Mouse (Mus musculus) midbrain, embryonic 10.5 days (tissue): Measurements from ENCODE around the gene Eps15. TPM values are rescaled to one million over a fixed set of nuclear protein-coding genes. Genes with fewer than 3 reads are reported as not detected.
"Not testable (repeated sequence)": the region's sequence is repeated elsewhere in the genome, so short reads cannot be mapped to it uniquely, and the experiment has no call there.

Source experiments
- DNase-seq: peaks from one replicate; pipeline ENCODE4 v3.0.0-alpha.2; 2017; ENCODE audit warnings: low spot score
- H3K27ac ChIP-seq: fragments of 300-500 bp; sonication (generic); replicated peaks from 2 replicates; pipeline ENCODE4 v1.5.1; 2016; ENCODE audit warnings: mild to moderate bottlenecking
- H3K27me3 ChIP-seq: fragments of 300-500 bp; sonication (generic); 2 replicates; pipeline ENCODE4 v1.6.1; 2016; ENCODE audit warnings: low read depth, mild to moderate bottlenecking; ENCODE audit not compliant: poor library complexity, severe bottlenecking
- H3K36me3 ChIP-seq: fragments of 300-500 bp; sonication (generic); 2 replicates; pipeline ENCODE4 v1.6.1; 2016; ENCODE audit warnings: mild to moderate bottlenecking, moderate library complexity
- H3K4me1 ChIP-seq: fragments of 300-500 bp; sonication (generic); 2 replicates; pipeline ENCODE4 v1.6.1; 2016
- H3K4me3 ChIP-seq: fragments of 300-500 bp; sonication (generic); 2 replicates; pipeline ENCODE4 v1.5.1; 2016; ENCODE audit warnings: mild to moderate bottlenecking, moderate library complexity
- H3K9me3 ChIP-seq: fragments of 300-500 bp; sonication (generic); replicated peaks from 2 replicates; pipeline ENCODE4 v1.6.1; 2016; ENCODE audit warnings: mild to moderate bottlenecking
- WGBS: fragments of 180-500 bp; shearing (Covaris S2); methylation state at CpG from one replicate; pipeline ENCODE4 v1.1.7; 2016; 5-methylcytosine and 5-hydroxymethylcytosine counted together
- polyA plus RNA-seq: library from polyadenylated mRNA; unstranded; fragments of >200 nt; fragmentation: Nextera tagmentation; extraction: Ambion mirVana; gene quantifications from 2 replicates; pipeline ENCODE4 v1.2.1, GENCODE M21; 2016

Gene Eps15
- polyA plus RNA-seq, 1 experiment from 2014 or later = 34.1 TPM

DNA sequence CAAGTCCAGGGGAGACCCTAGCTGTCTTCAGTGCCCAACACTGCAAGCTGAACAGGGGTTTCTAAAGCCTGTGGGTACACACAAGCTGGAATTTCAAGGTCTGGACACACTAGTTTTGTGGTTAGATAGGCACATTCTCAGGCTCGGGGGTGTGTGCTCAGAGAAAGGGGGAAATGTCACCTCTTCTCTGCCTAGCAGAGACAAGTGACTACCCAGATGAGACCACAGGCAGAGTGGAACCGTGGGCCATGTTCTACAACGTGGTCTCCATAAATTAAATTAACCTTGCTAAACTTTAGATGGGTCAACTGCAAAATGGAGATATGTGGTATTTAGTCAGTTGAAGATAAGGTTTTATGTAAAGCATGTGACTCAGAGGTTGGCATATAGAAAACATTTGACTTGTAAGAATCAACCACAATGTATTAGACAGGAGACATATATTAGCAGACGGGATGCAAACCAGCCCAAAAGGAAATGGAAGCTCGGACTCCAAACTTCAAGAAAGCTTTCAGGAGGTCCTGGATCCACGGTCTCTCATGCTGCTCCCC lies 113.2 kb downstream of the Eps15 start:
- H3K36me3 ChIP-seq = no peaks in the 10 kb centered on the region
- H3K4me1 ChIP-seq = peaks cover 9% of the 10 kb centered on the region
- DNase-seq = no peak
- H3K9me3 ChIP-seq = no peaks in the 10 kb centered on the region
- H3K27me3 ChIP-seq = peaks cover 15% of the 10 kb centered on the region
- no peak overlapping the region for H3K27ac ChIP-seq
- no peak overlapping the region for H3K4me3 ChIP-seq
- WGBS = 86% methylated on average over 6 of the region's 6 CpGs

DNA sequence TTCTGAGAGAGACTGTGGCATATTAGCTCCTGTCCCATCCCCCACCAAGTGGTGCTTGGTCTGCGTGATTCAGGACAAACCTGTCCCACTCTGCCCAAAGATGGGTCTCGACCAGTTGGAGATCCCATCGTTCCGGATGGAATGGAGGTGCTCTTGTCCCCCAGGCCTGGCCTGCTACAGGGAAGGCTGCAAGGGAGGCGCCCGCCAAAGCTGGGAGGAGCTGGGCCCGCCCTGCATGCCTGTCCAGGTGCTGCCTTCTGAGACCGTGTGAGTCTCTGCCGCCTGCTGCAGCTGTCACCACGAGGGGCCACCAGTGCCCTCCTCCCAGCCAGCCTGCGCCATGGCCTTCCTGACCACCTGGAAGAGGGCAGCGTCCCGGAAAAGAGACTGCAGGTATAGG lies 113.8 kb downstream of the Eps15 start:
- H3K27ac ChIP-seq = peak overlapping the region; percentile 14; the same call in 1 of the 2 replicates
- no peak for DNase-seq

GRCm38 (mm10) chr4:109394314-109395074 lies 114.4 kb downstream of the Eps15 start:
- 36% methylated on average over 13 of the region's 13 CpGs for WGBS
- H3K27me3 ChIP-seq = peaks cover 15% of the 10 kb centered on the region

More for the DNA sequence above, 113.8 kb downstream of the Eps15 start:
- Histone ChIP-seq H3K36me3 (no peaks in the 10 kb centered on the region), H3K27me3 (peaks cover 15% of the 10 kb centered on the region), H3K4me3 (0 out of 2 replicates have a peak overlapping the region, but pooled peaks have one; percentile 14), H3K9me3 (no peaks in the 10 kb centered on the region), H3K4me1 (peaks cover 9% of the 10 kb centered on the region)
- 13% methylated on average over 13 of the region's 13 CpGs for WGBS

GRCm38 (mm10) chr4:109400366-109400980 lies 120.4 kb downstream of the Eps15 start:
- H3K9me3 ChIP-seq = no peaks in the 10 kb centered on the region
- H3K4me1 ChIP-seq = peaks cover 6% of the 10 kb centered on the region
- DNase-seq = no peak
- no peak overlapping the region for H3K4me3 ChIP-seq
- WGBS = 87% methylated on average over 10 of the region's 10 CpGs
- no peak overlapping the region for H3K27ac ChIP-seq
- no peaks in the 10 kb centered on the region for H3K36me3 ChIP-seq
- peaks cover 5% of the 10 kb centered on the region for H3K27me3 ChIP-seq

More at GRCm38 (mm10) chr4:109394314-109395074, 114.4 kb downstream of the Eps15 start:
- peak overlapping the region; percentile 14; the same call in 1 of the 2 replicates for H3K27ac ChIP-seq
- peaks cover 9% of the 10 kb centered on the region for H3K4me1 ChIP-seq
- H3K9me3 ChIP-seq = no peaks in the 10 kb centered on the region
- DNase-seq = no peak
- no peaks in the 10 kb centered on the region for H3K36me3 ChIP-seq
- H3K4me3 ChIP-seq = 0 out of 2 replicates have a peak overlapping the region, but pooled peaks have one; percentile 14

DNA sequence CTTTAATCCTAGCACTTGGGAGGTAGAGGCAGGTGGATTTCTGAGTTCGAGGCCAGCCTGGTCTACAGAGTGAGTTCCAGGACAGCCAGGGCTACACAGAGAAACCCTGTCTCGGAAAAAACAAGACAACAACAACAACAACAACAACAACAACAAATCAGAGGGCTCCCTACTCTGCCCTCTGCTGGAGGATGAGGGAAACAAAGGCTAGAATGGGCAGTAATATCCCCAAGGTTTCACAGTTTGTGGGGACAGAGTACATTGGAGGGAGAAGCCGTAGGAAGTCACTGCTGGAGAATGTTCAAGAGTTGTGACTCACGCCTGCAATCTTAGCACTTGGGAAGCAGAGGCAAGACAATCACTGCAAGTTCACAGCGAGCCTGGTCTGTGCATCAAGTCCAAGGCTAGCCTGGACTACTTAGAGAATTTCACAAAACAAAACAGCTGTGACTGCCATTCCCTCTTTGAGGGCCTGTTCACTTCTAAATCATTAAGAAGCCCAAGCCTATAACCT lies 121.2 kb downstream of the Eps15 start:
- 73% methylated on average over 5 of the region's 5 CpGs for WGBS
- H3K27ac ChIP-seq = no peak overlapping the region

DNA sequence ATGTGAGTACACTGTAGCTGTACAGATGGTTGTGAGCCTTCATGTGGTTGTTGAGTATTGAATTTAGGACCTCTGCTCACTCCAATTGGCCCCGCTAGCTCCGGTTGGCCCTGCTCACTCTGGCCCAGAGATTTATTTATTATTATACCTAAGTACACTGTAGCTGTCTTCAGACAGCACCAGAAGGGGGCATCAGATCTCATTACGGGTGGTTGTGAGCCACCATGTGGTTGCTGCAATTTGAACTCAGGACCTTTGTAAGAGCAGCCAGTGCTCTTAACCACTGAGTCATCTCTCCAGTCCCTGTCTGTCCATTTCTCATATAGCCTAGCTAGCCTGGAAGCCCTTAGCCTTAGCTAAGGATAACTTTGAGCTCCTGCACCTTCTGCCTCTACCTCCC lies 124.8 kb downstream of the Eps15 start:
- peaks cover 25% of the 10 kb centered on the region for H3K4me1 ChIP-seq
- WGBS = 92% methylated on average over 3 of the region's 3 CpGs
- H3K27ac ChIP-seq, H3K36me3 ChIP-seq, DNase-seq, H3K9me3 ChIP-seq, H3K4me3 ChIP-seq: not testable (repeated sequence)
- peaks cover 35% of the 10 kb centered on the region for H3K27me3 ChIP-seq

More for the DNA sequence above, 121.2 kb downstream of the Eps15 start:
- Histone ChIP-seq H3K4me3 (no peak overlapping the region), H3K4me1 (peaks cover 14% of the 10 kb centered on the region), H3K36me3 (no peaks in the 10 kb centered on the region), H3K9me3 (no peaks in the 10 kb centered on the region), H3K27me3 (peaks cover 13% of the 10 kb centered on the region)
- DNase-seq = no peak

GRCm38 (mm10) chr4:109405415-109405814 lies 125.3 kb downstream of the Eps15 start:
- no peak for DNase-seq
- Histone ChIP-seq H3K27ac (0 out of 2 replicates have a peak overlapping the region, but pooled peaks have one; percentile 81), H3K4me1 (peaks cover 25% of the 10 kb centered on the region), H3K27me3 (peaks cover 35% of the 10 kb centered on the region), H3K36me3 (no peaks in the 10 kb centered on the region), H3K4me3 (no peak overlapping the region), H3K9me3 (no peaks in the 10 kb centered on the region)
- 69% methylated on average over 8 of the region's 8 CpGs for WGBS

- H3K36me3 ChIP-seq = no peaks in the 10 kb centered on the region
- WGBS = 12% methylated on average over 3 of the region's 3 CpGs
- H3K4me1 ChIP-seq = peaks cover 25% of the 10 kb centered on the region
- peaks cover 35% of the 10 kb centered on the region for H3K27me3 ChIP-seq
- DNase-seq = peak; percentile 38
- H3K9me3 ChIP-seq = no peaks in the 10 kb centered on the region
- H3K27ac ChIP-seq = peak overlapping the region; percentile 81
- H3K4me3 ChIP-seq = peak overlapping the region; percentile 72
Observed at GRCm38 (mm10) chr4:109406054-109406485, 126.0 kb downstream of the Eps15 start.

- Histone ChIP-seq H3K36me3 (no peaks in the 10 kb centered on the region), H3K27ac (peak within 1 kb of the TSS; percentile 81), H3K4me3 (peak within 1 kb of the TSS; percentile 72), H3K9me3 (no peaks in the 10 kb centered on the region), H3K27me3 (peaks cover 35% of the 10 kb centered on the region), H3K4me1 (peaks cover 26% of the 10 kb centered on the region)
- DNase-seq = peak; percentile 67
- 2% methylated on average over 56 of the region's 56 CpGs for WGBS
Observed at GRCm38 (mm10) chr4:109406486-109407175, 126.6 kb downstream of the Eps15 start, which contains the start of gene Ttc39a. Ttc39a (plus strand) TSS chr4:109406623.

- Histone ChIP-seq H3K4me1 (peaks cover 23% of the 10 kb centered on the region), H3K4me3 (peak overlapping the region; percentile 72), H3K27me3 (peaks cover 35% of the 10 kb centered on the region), H3K27ac (peak overlapping the region; percentile 81), H3K36me3 (no peaks in the 10 kb centered on the region), H3K9me3 (no peaks in the 10 kb centered on the region)
- WGBS = 2% methylated on average over 23 of the region's 24 CpGs
- no peak for DNase-seq
Observed at GRCm38 (mm10) chr4:109407176-109407520, 127.1 kb downstream of the Eps15 start.

GRCm38 (mm10) chr4:109407701-109408485 lies 127.8 kb downstream of the Eps15 start:
- Histone ChIP-seq H3K9me3 (no peaks in the 10 kb centered on the region), H3K27ac (0 out of 2 replicates have a peak overlapping the region, but pooled peaks have one; percentile 81), H3K36me3 (no peaks in the 10 kb centered on the region), H3K27me3 (peaks cover 35% of the 10 kb centered on the region), H3K4me1 (peaks cover 23% of the 10 kb centered on the region), H3K4me3 (peak overlapping the region; percentile 72)
- 84% methylated on average over 9 of the region's 9 CpGs for WGBS
- no peak for DNase-seq
